Mouse (Mus musculus) embryonic stem cell, embryonic (primary cell): ENCODE results near the gene 6430550D23Rik.

Source experiments
- CTCF ChIA-PET, 4 experiments: fragments of 300-600 bp in 2 of 4; fragments of 350-600 bp in 2 of 4; sonication (Branson Sonifier 250); formaldehyde crosslinking; loops; one replicate each; lab custom pipeline; 2022; ENCODE audit warnings: inconsistent platforms in 2 of 4; lab: Charles Lee
- POLR2A ChIA-PET, 4 experiments: fragments of 300-600 bp in 2 of 4; fragments of 350-600 bp in 2 of 4; sonication (Branson Sonifier 250); formaldehyde crosslinking; loops; one replicate each; lab custom pipeline; 2022; ENCODE audit warnings: antibody characterized with exemption in 4 of 4, inconsistent platforms in 1 of 4; lab: Charles Lee

Gene 6430550D23Rik

GRCm38 (mm10) chr2:156007888-156008532 lies at the start of gene 6430550D23Rik, which contains the start of gene Ergic3:
Gene 6430550D23Rik, minus strand, starts transcription at chr2:156007977.
Gene Ergic3, plus strand, starts transcription at chr2:156008045.
- CTCF ChIA-PET: interaction anchor here in 2 of 4 experiments (0.5 to 1.5 kb wide), 8 partner anchors 13 to 1422 kb away, joined by 3 to 6 read pairs (median 3); partner anchors contain the start of genes Acss2 (in 1 of the 2), BC029722 (in 1 of the 2), Cep250 (in 1 of the 2) and Ggt7 (in 1 of the 2)

GRCm38 (mm10) chr2:156052816-156053215 lies 45.0 kb upstream of the 6430550D23Rik start, which contains the start of gene Fer1l4:
Gene Fer1l4, minus strand, starts transcription at chr2:156052947.
- POLR2A ChIA-PET: interaction anchor here in 3 of 4 experiments (0.6 to 1.2 kb wide), 4 partner anchors 10 to 52 kb away, joined by 3 to 7 read pairs (median 4); no protein-coding TSS in a partner anchor
- CTCF ChIA-PET: no interaction called here

More at GRCm38 (mm10) chr2:156007888-156008532, at the start of gene 6430550D23Rik, which contains the start of gene Ergic3:
- POLR2A ChIA-PET: interaction anchor here in 3 of 4 experiments (0.5 to 3.4 kb wide), 50 partner anchors 10 to 767 kb away, joined by 3 to 22 read pairs (median 4); partner anchors contain the start of genes Cpne1 (in 3 of the 3), Rbm12 (in 3 of the 3), Cep250 (in 2 of the 3) and Spag4 (in 2 of the 3)

- POLR2A ChIA-PET: interaction anchor here in 2 of 4 experiments (0.9 to 1.2 kb wide), 2 partner anchors 8 to 13 kb away, joined by 3 to 4 read pairs; no protein-coding TSS in a partner anchor
- CTCF ChIA-PET: no interaction called here
These were observed 40.2 kb upstream of the 6430550D23Rik start for GRCm38 (mm10) chr2:156047929-156048328.

- CTCF ChIA-PET: no interaction called here
- POLR2A ChIA-PET: interaction anchor here in 1 of 4 experiments (0.8 to 1.2 kb wide), 2 partner anchors 10 to 34 kb away, joined by 3 to 4 read pairs; partner anchors contain the start of gene Fer1l4
These were observed 35.1 kb upstream of the 6430550D23Rik start for GRCm38 (mm10) chr2:156042903-156043302.

- ChIA-PET CTCF (interaction anchor here in 1 of 4 experiments (0.7 kb wide), 1 partner anchor 344 kb away, joined by 4 read pairs; no protein-coding TSS in a partner anchor), POLR2A (interaction anchor here in 3 of 4 experiments (0.6 to 1.0 kb wide), 4 partner anchors 9 to 433 kb away, joined by 3 to 5 read pairs (median 4); no protein-coding TSS in a partner anchor)
These were observed 31.6 kb upstream of the 6430550D23Rik start for GRCm38 (mm10) chr2:156039390-156039789.

GRCm38 (mm10) chr2:156025482-156025881 lies 17.7 kb upstream of the 6430550D23Rik start:
- ChIA-PET CTCF (no interaction called here), POLR2A (interaction anchor here in 1 of 4 experiments (0.6 to 1.4 kb wide), 4 partner anchors 8 to 59 kb away, joined by 3 to 6 read pairs (median 4); partner anchors contain the start of genes 6430550D23Rik and Ergic3)

GRCm38 (mm10) chr2:156021765-156022164 lies 14.0 kb upstream of the 6430550D23Rik start:
- CTCF ChIA-PET: interaction anchor here in 2 of 4 experiments (0.8 to 1.5 kb wide), 3 partner anchors 8 to 10 kb away, joined by 3 to 6 read pairs (median 4); no protein-coding TSS in a partner anchor
- POLR2A ChIA-PET: interaction anchor here in 1 of 4 experiments (1.2 to 2.5 kb wide), 4 partner anchors 9 to 20 kb away, joined by 3 to 14 read pairs (median 8); partner anchors contain the start of genes 6430550D23Rik and Ergic3

GRCm38 (mm10) chr2:156021219-156021618 lies 13.4 kb upstream of the 6430550D23Rik start:
- ChIA-PET POLR2A (interaction anchor here in 2 of 4 experiments (0.7 to 2.5 kb wide), 7 partner anchors 10 to 202 kb away, joined by 3 to 14 read pairs (median 5); partner anchors contain the start of genes 6430550D23Rik (in 2 of the 2), Ergic3 (in 2 of the 2) and BC029722 (in 1 of the 2)), CTCF (interaction anchor here in 3 of 4 experiments (0.7 to 1.5 kb wide), 4 partner anchors 9 to 16 kb away, joined by 3 to 6 read pairs (median 4); no protein-coding TSS in a partner anchor)

- ChIA-PET CTCF (no interaction called here), POLR2A (interaction anchor here in 2 of 4 experiments (0.8 to 1.5 kb wide), 3 partner anchors 9 to 48 kb away, joined by 3 to 4 read pairs (median 4); no protein-coding TSS in a partner anchor)
These were observed 10.3 kb upstream of the 6430550D23Rik start for GRCm38 (mm10) chr2:156018106-156018505.

- POLR2A ChIA-PET: interaction anchor here in 2 of 4 experiments (0.7 to 1.3 kb wide), 4 partner anchors 9 to 307 kb away, joined by 3 to 4 read pairs (median 3); partner anchors contain the start of genes Cnbd2 (in 1 of the 2) and Scand1 (in 1 of the 2)
- CTCF ChIA-PET: interaction anchor here (0.5 to 1.1 kb wide), 11 partner anchors 8 to 1437 kb away, joined by 3 to 5 read pairs (median 3); no protein-coding TSS in a partner anchor
These were observed 2.4 kb downstream of the 6430550D23Rik start for GRCm38 (mm10) chr2:156005393-156005792.

- CTCF ChIA-PET: interaction anchor here in 2 of 4 experiments (0.5 to 1.2 kb wide), 2 partner anchors 13 to 18 kb away, joined by 3 to 4 read pairs; no protein-coding TSS in a partner anchor
- POLR2A ChIA-PET: interaction anchor here in 3 of 4 experiments (0.7 to 3.8 kb wide), 16 partner anchors 9 to 474 kb away, joined by 3 to 22 read pairs (median 3); partner anchors contain the start of genes 6430550D23Rik (in 2 of the 3), Cep250 (in 2 of the 3), Ergic3 (in 2 of the 3) and Acss2 (in 1 of the 3)
These were observed 15.9 kb downstream of the 6430550D23Rik start for GRCm38 (mm10) chr2:155991863-155992321.

GRCm38 (mm10) chr2:155991151-155991550 lies 16.6 kb downstream of the 6430550D23Rik start:
- ChIA-PET POLR2A (interaction anchor here (0.6 to 3.8 kb wide), 16 partner anchors 10 to 121 kb away, joined by 3 to 22 read pairs (median 3); partner anchors contain the start of genes 6430550D23Rik (in 2 of the 4), Cep250 (in 2 of the 4), Ergic3 (in 2 of the 4) and Cpne1 (in 1 of the 4)), CTCF (interaction anchor here in 2 of 4 experiments (0.6 to 1.2 kb wide), 4 partner anchors 17 to 158 kb away, joined by 3 read pairs; no protein-coding TSS in a partner anchor)

- CTCF ChIA-PET: no interaction called here
These were observed 18.7 kb downstream of the 6430550D23Rik start for GRCm38 (mm10) chr2:155989085-155989484.

GRCm38 (mm10) chr2:155987131-155987530 lies 20.6 kb downstream of the 6430550D23Rik start:
- ChIA-PET CTCF (no interaction called here), POLR2A (interaction anchor here in 3 of 4 experiments (0.5 to 4.4 kb wide), 12 partner anchors 9 to 258 kb away, joined by 3 to 25 read pairs (median 4); partner anchors contain the start of genes 6430550D23Rik (in 2 of the 3), Ergic3 (in 2 of the 3), Cep250 (in 1 of the 3) and Edem2 (in 1 of the 3))

More at GRCm38 (mm10) chr2:155989085-155989484, 18.7 kb downstream of the 6430550D23Rik start:
- POLR2A ChIA-PET: interaction anchor here in 2 of 4 experiments (1.2 to 1.3 kb wide), 2 partner anchors 26 to 33 kb away, joined by 3 read pairs; partner anchors contain the start of gene Cep250 (in 1 of the 2)

- ChIA-PET POLR2A (interaction anchor here in 2 of 4 experiments (1.1 to 4.4 kb wide), 5 partner anchors 10 to 15 kb away, joined by 3 to 25 read pairs (median 5); no protein-coding TSS in a partner anchor), CTCF (interaction anchor here in 1 of 4 experiments (0.9 kb wide), 1 partner anchor 20 kb away, joined by 3 read pairs; no protein-coding TSS in a partner anchor)
These were observed 22.0 kb downstream of the 6430550D23Rik start for GRCm38 (mm10) chr2:155985776-155986175.

- CTCF ChIA-PET: no interaction called here
- POLR2A ChIA-PET: interaction anchor here in 3 of 4 experiments (0.7 to 1.7 kb wide), 11 partner anchors 11 to 201 kb away, joined by 3 to 5 read pairs (median 3); partner anchors contain the start of genes 6430550D23Rik (in 1 of the 3), Ergic3 (in 1 of the 3) and Uqcc1 (in 1 of the 3)
These were observed 28.3 kb downstream of the 6430550D23Rik start for GRCm38 (mm10) chr2:155979328-155979991.
